8 mouse cellular contexts compared by ENCODE assay signal in genomic region chrX:135008021-135008420, GRCm38 (mm10). TPM values are rescaled to one million over a fixed set of nuclear protein-coding genes. Genes with fewer than 3 reads are reported as not detected.
DNase-seq lines count a peak whose midpoint lies in the region; ATAC-seq and TF ChIP-seq lines count a peak whose summit lies in the region.

No protein-coding gene starts in this region.

- DNase-seq in heart, adult 9 months (ENCODE audit: low spot score in 2 of 2) = peak; percentile 1 to 5
- no peak for DNase-seq in heart, adult 11 months
- DNase-seq in liver, postnatal 0 days = no peak
- no peak for DNase-seq in adrenal gland, postnatal 4 days (ENCODE audit: low spot score in 2 of 2)

- no peak for ATAC-seq in heart, embryonic 16.5 days (replicated peaks; ENCODE audit: extremely low read depth, insufficient read depth, low FRiP score)
- no peak for ATAC-seq in liver, postnatal 0 days
- no peak for ATAC-seq in stomach, embryonic 14.5 days (ENCODE audit: insufficient number of reproducible peaks, insufficient read depth, low FRiP score, low read depth)
- ATAC-seq in activated CD4-positive, CD25-positive, alpha-beta regulatory T cell, adult 4 months = no peak

- no peak for TF ChIP-seq CTCF in bone marrow, adult 2 months (IDR thresholded peaks at IDR 0.05; ENCODE audit: control insufficient read depth, insufficient read depth, low read length)
- no peak for TF ChIP-seq CTCF in liver, postnatal 0 days (IDR thresholded peaks at IDR 0.05; ENCODE audit: low read depth)

- H3K9me3 ChIP-seq in heart, embryonic 16.5 days (replicated peaks; ENCODE audit: control insufficient read depth, low read length) = no peaks in the 10 kb centered on the region
- H3K9me3 ChIP-seq in liver, postnatal 0 days (ENCODE audit: low read length) = no peaks in the 10 kb centered on the region
- H3K9me3 ChIP-seq in stomach, embryonic 14.5 days (ENCODE audit: control insufficient read depth, low read depth, low read length) = no peaks in the 10 kb centered on the region

- H3K27ac ChIP-seq in bone marrow, adult 2 months (ENCODE audit: control insufficient read depth, insufficient read depth, low read depth, low read length, poor library complexity) = 0 out of 2 replicates have a peak overlapping the region, but pooled peaks have one; percentile 15
- peak overlapping the region; percentile 96 for H3K27ac ChIP-seq in heart, embryonic 16.5 days (ENCODE audit: low read length)
- H3K27ac ChIP-seq in liver, postnatal 0 days (ENCODE audit: low read depth) = peak overlapping the region; percentile 99
- H3K27ac ChIP-seq in stomach, embryonic 14.5 days (ENCODE audit: low read length) = no peak overlapping the region

- H3K4me1 ChIP-seq in bone marrow, adult 2 months (ENCODE audit: control insufficient read depth, insufficient read depth, low read length) = no peaks in the 10 kb centered on the region
- no peaks in the 10 kb centered on the region for H3K4me1 ChIP-seq in heart, embryonic 16.5 days (ENCODE audit: control insufficient read depth, insufficient read depth, low read length)
- no peaks in the 10 kb centered on the region; the same call in 1 of the 2 replicates for H3K4me1 ChIP-seq in liver, postnatal 0 days (ENCODE audit: insufficient read depth)
- H3K4me1 ChIP-seq in stomach, embryonic 14.5 days (ENCODE audit: control insufficient read depth, insufficient read depth, low read length) = no peaks in the 10 kb centered on the region

- no peak for TF ChIP-seq EP300 in liver, postnatal 0 days (IDR thresholded peaks at IDR 0.05; ENCODE audit: low read depth)

- WGBS in bone marrow, adult 2 months = 22% methylated on average over 5 of the region's 5 CpGs
- 23% methylated on average over 5 of the region's 5 CpGs for WGBS in heart, embryonic 16.5 days
- WGBS in liver, postnatal 0 days (ENCODE audit: insufficient replicate concordance) = 31% methylated on average over 4 of the region's 5 CpGs
- 45% methylated on average over 5 of the region's 5 CpGs for WGBS in stomach, embryonic 14.5 days

- peak overlapping the region; percentile 58 for H3K9ac ChIP-seq in heart, embryonic 16.5 days (ENCODE audit: low read length)
- 0 out of 2 replicates have a peak overlapping the region, but pooled peaks have one; percentile 91 for H3K9ac ChIP-seq in liver, postnatal 0 days (replicated peaks)
- H3K9ac ChIP-seq in stomach, embryonic 14.5 days (replicated peaks; ENCODE audit: low read depth, low read length) = no peak overlapping the region

- H3K36me3 ChIP-seq in heart, embryonic 16.5 days (ENCODE audit: control insufficient read depth, insufficient read depth) = no peaks in the 10 kb centered on the region
- H3K36me3 ChIP-seq in liver, postnatal 0 days (replicated peaks; ENCODE audit: insufficient read depth, low read length) = no peaks in the 10 kb centered on the region
- H3K36me3 ChIP-seq in stomach, embryonic 14.5 days (ENCODE audit: control insufficient read depth, insufficient read depth, low read length) = no peaks in the 10 kb centered on the region

- peak overlapping the region; percentile 63 for H3K4me3 ChIP-seq in bone marrow, adult 2 months (replicated peaks; ENCODE audit: control insufficient read depth, low read depth, low read length)
- H3K4me3 ChIP-seq in heart, embryonic 16.5 days (ENCODE audit: low read length) = peak overlapping the region; percentile 70
- peak overlapping the region; percentile 71 for H3K4me3 ChIP-seq in liver, postnatal 0 days (ENCODE audit: low read depth, low read length)
- peak overlapping the region; percentile 50 for H3K4me3 ChIP-seq in stomach, embryonic 14.5 days (ENCODE audit: low read depth, low read length)

- H3K27me3 ChIP-seq in heart, embryonic 16.5 days (ENCODE audit: control insufficient read depth, insufficient read depth, low read length) = no peaks in the 10 kb centered on the region
- H3K27me3 ChIP-seq in liver, postnatal 0 days (ENCODE audit: insufficient read depth, low read length) = no peaks in the 10 kb centered on the region
- no peaks in the 10 kb centered on the region for H3K27me3 ChIP-seq in stomach, embryonic 14.5 days (ENCODE audit: control insufficient read depth, insufficient read depth, low read length)

- H3K4me2 ChIP-seq in heart, embryonic 16.5 days (ENCODE audit: low read depth, low read length) = peak overlapping the region; percentile 66
- H3K4me2 ChIP-seq in liver, postnatal 0 days (ENCODE audit: low read depth, low read length) = peak overlapping the region; percentile 71
- H3K4me2 ChIP-seq in stomach, embryonic 14.5 days (replicated peaks; ENCODE audit: low read depth, low read length) = peak overlapping the region; percentile 32

- no peak for TF ChIP-seq POLR2A in bone marrow, adult 2 months (IDR thresholded peaks at IDR 0.05; ENCODE audit: borderline replicate concordance, control insufficient read depth, low read depth, low read length)

RNA-seq across cellular contexts. Expression of gene Zmat1, which starts 1.0 kb away (rescaled TPM):
- 0.77 and 1.4 TPM in 2 replicates for polyA plus RNA-seq in bone marrow, adult 2 months (2011; ENCODE audit: insufficient read depth, insufficient read length, low replicate concordance, missing spikeins)
- 8.4 and 10.5 TPM in 2 replicates for polyA plus RNA-seq in heart, embryonic 16.5 days (2015; fragmentation: Nextera tagmentation; extraction: Ambion mirVana)
- polyA plus RNA-seq in liver, postnatal 0 days (2015; fragmentation: Nextera tagmentation; extraction: Ambion mirVana) = 1.8 and 1.9 TPM in 2 replicates
- 6.6 and 8.1 TPM in 2 replicates for polyA plus RNA-seq in stomach, embryonic 14.5 days (2014; fragmentation: Nextera tagmentation; extraction: Ambion mirVana)
- 1 to 10 TPM; 7.3 to 8.3 TPM for total RNA-seq in adrenal gland, postnatal 4 days (2021)
- polyA plus RNA-seq in activated CD4-positive, CD25-positive, alpha-beta regulatory T cell, adult 4 months (2017; shearing (Covaris generic)) = 1 to 10 TPM; 5.2 to 5.8 TPM

RNA-seq across cellular contexts. Expression of gene Nxf2, which starts 43.5 kb away (rescaled TPM):
- polyA plus RNA-seq in bone marrow, adult 2 months (2011; ENCODE audit: insufficient read depth, insufficient read length, low replicate concordance, missing spikeins) = 0.41 TPM in 1 of 2 replicates, not detected in the other
- 0.30 TPM in 2 replicates for polyA plus RNA-seq in heart, embryonic 16.5 days (2015; fragmentation: Nextera tagmentation; extraction: Ambion mirVana)
- polyA plus RNA-seq in liver, postnatal 0 days (2015; fragmentation: Nextera tagmentation; extraction: Ambion mirVana) = 0.18 and 0.25 TPM in 2 replicates
- polyA plus RNA-seq in stomach, embryonic 14.5 days (2014; fragmentation: Nextera tagmentation; extraction: Ambion mirVana) = 0.78 and 0.81 TPM in 2 replicates
- under 1 TPM; 0.28 TPM for total RNA-seq in adrenal gland, postnatal 4 days (2021)
- polyA plus RNA-seq in activated CD4-positive, CD25-positive, alpha-beta regulatory T cell, adult 4 months (2017; shearing (Covaris generic)) = under 1 TPM in 1 of 2 experiments, not detected in 1; 0.25 TPM

Comparison
In these comparisons a context has a peak if more than half of its experiments do, and no peak if none do; other contexts are left out.
1. DNase-seq: peak in heart, adult 9 months (2 of 2); none in heart, adult 11 months (single experiment), liver, postnatal 0 days (single experiment) and adrenal gland, postnatal 4 days (0 of 2).
2. Peak in every context shown above with its lines, with median percentiles within 50 percentile points of each other: H3K4me3 ChIP-seq and H3K4me2 ChIP-seq.